29 mouse cellular contexts compared by ENCODE assay signal in genomic region chr1:93741987-93742386, GRCm38 (mm10). TPM values are rescaled to one million over a fixed set of nuclear protein-coding genes. Genes with fewer than 3 reads are reported as not detected.
DNase-seq lines count a peak whose midpoint lies in the region; ATAC-seq and TF ChIP-seq lines count a peak whose summit lies in the region.
"Had no signal": no experiment of that assay in that cellular context is flagged by ENCODE, and none has a peak within 500 bp of the region (broad histone marks: within the 10 kb centered on the region; RNA-seq: fewer than 3 reads in every experiment).

No protein-coding gene starts in this region.

- peak overlapping the region; percentile 54 for H3K4me2 ChIP-seq in heart, embryonic 13.5 days
- peak overlapping the region; percentile 15; the same call in 1 of the 2 replicates for H3K4me2 ChIP-seq in liver, embryonic 16.5 days (ENCODE audit: low read depth, low read length)
- H3K4me2 ChIP-seq: embryonic facial prominence, embryonic 13.5 days; hindbrain, embryonic 13.5 days; midbrain, embryonic 11.5 days; stomach, embryonic 15.5 days had no signal

- peaks cover 46% of the 10 kb centered on the region for H3K4me1 ChIP-seq in heart, embryonic 13.5 days
- H3K4me1 ChIP-seq in G1E (ENCODE audit: insufficient read depth, low read depth, low read length), result peaks cover 38% of the 10 kb centered on the region
- H3K4me1 ChIP-seq in liver, embryonic 16.5 days (ENCODE audit: control insufficient read depth, low read depth, low read length), result peaks cover 13% of the 10 kb centered on the region
- H3K4me1 ChIP-seq: embryonic facial prominence, embryonic 13.5 days; hindbrain, embryonic 13.5 days; limb, embryonic 10.5 days; stomach, embryonic 15.5 days had no signal

- H3K4me3 ChIP-seq in heart, embryonic 13.5 days, result no peak overlapping the region
- peak overlapping the region; percentile 14; the same call in 1 of the 2 replicates for H3K4me3 ChIP-seq in G1E (ENCODE audit: low read depth, low read length)
- no peak overlapping the region for H3K4me3 ChIP-seq in liver, embryonic 16.5 days (ENCODE audit: low read depth, low read length)
- H3K4me3 ChIP-seq: embryonic facial prominence, embryonic 13.5 days; erythroblast, embryonic 14.5 days; hindbrain, embryonic 13.5 days; left cerebral cortex, adult 2 months; limb, embryonic 10.5 days; stomach, embryonic 15.5 days had no signal

- H3K27ac ChIP-seq in heart, embryonic 13.5 days (replicated peaks), result peak overlapping the region; percentile 70
- no peak overlapping the region for H3K27ac ChIP-seq in liver, embryonic 16.5 days (ENCODE audit: low read length)
- H3K27ac ChIP-seq: embryonic facial prominence, embryonic 13.5 days; hindbrain, embryonic 13.5 days; left cerebral cortex, adult 2 months; limb, embryonic 10.5 days; macrophage; stomach, embryonic 15.5 days had no signal

- 0 out of 2 replicates have a peak, but pooled peaks cover 17% of the 10 kb centered on the region for H3K36me3 ChIP-seq in heart, embryonic 13.5 days
- H3K36me3 ChIP-seq in G1E (replicated peaks), result peaks cover 50% of the 10 kb centered on the region
- no peaks in the 10 kb centered on the region for H3K36me3 ChIP-seq in liver, embryonic 16.5 days (ENCODE audit: control insufficient read depth, insufficient read depth)
- H3K36me3 ChIP-seq: hindbrain, embryonic 13.5 days; stomach, embryonic 15.5 days had no signal

- no peaks in the 10 kb centered on the region for H3K27me3 ChIP-seq in heart, embryonic 13.5 days (replicated peaks)
- H3K27me3 ChIP-seq in G1E (ENCODE audit: insufficient read depth, low read length), result no peaks in the 10 kb centered on the region
- H3K27me3 ChIP-seq in liver, embryonic 16.5 days (ENCODE audit: control insufficient read depth, insufficient read depth, low read depth, low read length), result no peaks in the 10 kb centered on the region
- H3K27me3 ChIP-seq: embryonic facial prominence, embryonic 13.5 days; hindbrain, embryonic 13.5 days; stomach, embryonic 15.5 days had no signal

- intact Hi-C loops in left cerebral cortex, postnatal 14 days (cut with DNase I), result no loop called here
- intact Hi-C loops in left cerebral cortex, postnatal 36 days (cut with DNase I), result no loop called here

- WGBS in heart, embryonic 13.5 days, result 8% methylated on average over 4 of the region's 4 CpGs
- 27% methylated on average over 4 of the region's 4 CpGs for WGBS in liver, embryonic 16.5 days (ENCODE audit: insufficient replicate concordance)

- H3K9ac ChIP-seq in heart, embryonic 13.5 days, result peak overlapping the region; percentile 28; the same call in 1 of the 2 replicates
- H3K9ac ChIP-seq in liver, embryonic 16.5 days (ENCODE audit: low read depth, low read length), result no peak overlapping the region
- H3K9ac ChIP-seq: embryonic facial prominence, embryonic 13.5 days; hindbrain, embryonic 13.5 days; stomach, embryonic 15.5 days had no signal

- TF ChIP-seq CTCF in G1E (IDR thresholded peaks at IDR 0.05; ENCODE audit: low read depth, low read length), result no peak

- no peak for DNase-seq in heart, postnatal 4 days
- peak; percentile 79 for DNase-seq in G1E (ENCODE audit: low spot score)
- peak; percentile 60 for DNase-seq in liver
- no peak for DNase-seq in left cerebral cortex, postnatal 14 days (ENCODE audit: low spot score in 2 of 2)
- DNase-seq in left cerebral cortex, postnatal 36 days (ENCODE audit: low spot score in 2 of 2), result no peak
- DNase-seq: adrenal gland, adult 8-10 months; cerebellum, adult 18-20 months; cerebellum, postnatal 14 days; embryo, embryonic 11 days; gastrocnemius, postnatal 14 days; heart, adult 11 months; kidney, adult 8-10 months; kidney, postnatal 10 days; right cerebral cortex, adult 18-20 months; thymus, postnatal 25 days had no signal

- no peaks in the 10 kb centered on the region for H3K9me3 ChIP-seq in heart, embryonic 13.5 days
- no peaks in the 10 kb centered on the region for H3K9me3 ChIP-seq in G1E (replicated peaks)
- H3K9me3 ChIP-seq in liver, embryonic 16.5 days (replicated peaks; ENCODE audit: control insufficient read depth, low read length), result no peaks in the 10 kb centered on the region
- H3K9me3 ChIP-seq: limb, embryonic 10.5 days; stomach, embryonic 15.5 days had no signal

- ATAC-seq in heart, embryonic 13.5 days (ENCODE audit: extremely low read depth, insufficient number of reproducible peaks, low FRiP score, low TSS enrichment), result no peak
- peak; percentile 93 for ATAC-seq in G1E (ENCODE audit: extremely low read depth, insufficient number of reproducible peaks, low FRiP score, poor library complexity, severe bottlenecking)
- ATAC-seq in liver, embryonic 16.5 days (ENCODE audit: low read depth), result peak; percentile 72
- ATAC-seq: activated CD4-positive, CD25-positive, alpha-beta regulatory T cell, adult 4 months; forebrain, embryonic 14.5 days; inflammation-experienced regulatory T-cells, adult 6 months; lung, postnatal 0 days had no signal

RNA-seq across cellular contexts. Expression of gene Atg4b, which starts 9.3 kb away (rescaled TPM):
- polyA plus RNA-seq in heart, embryonic 13.5 days (2015; fragmentation: Nextera tagmentation; extraction: Ambion mirVana), result 51.0 and 58.6 TPM in 2 replicates
- total RNA-seq in heart, postnatal 4 days (2021), result 10 to 100 TPM; 48.0 to 51.4 TPM
- 78.9 and 82.2 TPM in 2 replicates for total RNA-seq in G1E (2014; fragmentation: Nextera tagmentation)
- total RNA-seq in G1E (2017), result 82.0 and 91.0 TPM in 2 replicates
- 4.4 and 6.9 TPM in 2 replicates for polyA plus RNA-seq in G1E (2012)
- 60.2 and 63.0 TPM in 2 replicates for polyA plus RNA-seq in liver, embryonic 16.5 days (2015; fragmentation: Nextera tagmentation; extraction: Ambion mirVana)
- 10 to 100 TPM; 68.3 to 76.7 TPM for total RNA-seq in left cerebral cortex, postnatal 14 days (2021)
- 10 to 100 TPM; 75.4 to 88.1 TPM for total RNA-seq in left cerebral cortex, postnatal 36 days (2021)

RNA-seq across cellular contexts. Expression of gene Thap4, which starts 12.7 kb away (rescaled TPM):
- 50.8 and 54.4 TPM in 2 replicates for polyA plus RNA-seq in heart, embryonic 13.5 days (2015; fragmentation: Nextera tagmentation; extraction: Ambion mirVana)
- 10 to 100 TPM; 68.7 to 72.6 TPM for total RNA-seq in heart, postnatal 4 days (2021)
- total RNA-seq in G1E (2014; fragmentation: Nextera tagmentation) (30.3 and 39.4 TPM in 2 replicates), G1E (2017) (27.9 and 31.2 TPM in 2 replicates)
- polyA plus RNA-seq in G1E (2012), result 60.1 and 71.1 TPM in 2 replicates
- polyA plus RNA-seq in liver, embryonic 16.5 days (2015; fragmentation: Nextera tagmentation; extraction: Ambion mirVana), result 10.6 and 11.9 TPM in 2 replicates
- total RNA-seq in left cerebral cortex, postnatal 14 days (2021), result 10 to 100 TPM; 31.2 to 34.2 TPM
- 10 to 100 TPM; 36.0 to 39.0 TPM for total RNA-seq in left cerebral cortex, postnatal 36 days (2021)

RNA-seq across cellular contexts. Expression of gene Bok, which starts 56.5 kb away (rescaled TPM):
- polyA plus RNA-seq in heart, embryonic 13.5 days (2015; fragmentation: Nextera tagmentation; extraction: Ambion mirVana), result 40.2 and 51.6 TPM in 2 replicates
- 10 to 100 TPM; 16.6 to 16.9 TPM for total RNA-seq in heart, postnatal 4 days (2021)
- total RNA-seq in G1E (2014; fragmentation: Nextera tagmentation), result not detected in 2 replicates
- total RNA-seq in G1E (2017), result 0.41 TPM in 1 of 2 replicates, not detected in the other
- not detected in 2 replicates for polyA plus RNA-seq in G1E (2012)
- 4.2 and 5.3 TPM in 2 replicates for polyA plus RNA-seq in liver, embryonic 16.5 days (2015; fragmentation: Nextera tagmentation; extraction: Ambion mirVana)
- 10 to 100 TPM; 19.1 to 20.5 TPM for total RNA-seq in left cerebral cortex, postnatal 14 days (2021)
- 10 to 100 TPM; 28.3 to 33.2 TPM for total RNA-seq in left cerebral cortex, postnatal 36 days (2021)
- polyA plus RNA-seq: activated CD4-positive, CD25-positive, alpha-beta regulatory T cell, adult 4 months; erythroblast, embryonic 14.5 days; inflammation-experienced regulatory T-cells, adult 6 months; macrophage had no signal

RNA-seq across cellular contexts. Expression of gene Dtymk, which starts 59.7 kb away (rescaled TPM):
- 154 and 178 TPM in 2 replicates for polyA plus RNA-seq in heart, embryonic 13.5 days (2015; fragmentation: Nextera tagmentation; extraction: Ambion mirVana)
- 10 to 100 TPM; 78.1 to 79.7 TPM for total RNA-seq in heart, postnatal 4 days (2021)
- total RNA-seq in G1E (2014; fragmentation: Nextera tagmentation), result 291 and 319 TPM in 2 replicates
- 414 and 485 TPM in 2 replicates for total RNA-seq in G1E (2017)
- polyA plus RNA-seq in G1E (2012), result 129 and 148 TPM in 2 replicates
- 95.9 and 110 TPM in 2 replicates for polyA plus RNA-seq in liver, embryonic 16.5 days (2015; fragmentation: Nextera tagmentation; extraction: Ambion mirVana)
- total RNA-seq in left cerebral cortex, postnatal 14 days (2021), result 10 to 100 TPM; 58.6 to 61.5 TPM
- total RNA-seq in left cerebral cortex, postnatal 36 days (2021), result 10 to 100 TPM; 47.7 to 50.3 TPM

Comparison
In these comparisons a context has a peak if more than half of its experiments do, and no peak if none do; other contexts are left out.
1. DNase-seq: peak in G1E (single experiment) and liver (single experiment); none in heart, postnatal 4 days (single experiment), left cerebral cortex, postnatal 14 days (0 of 2) and left cerebral cortex, postnatal 36 days (0 of 2).
2. RNA of gene Bok, which starts 56.5 kb away (total RNA-seq): 28.3 to 33.2 TPM in left cerebral cortex, postnatal 36 days, 19.1 to 20.5 TPM in left cerebral cortex, postnatal 14 days and 16.6 to 16.9 TPM in heart, postnatal 4 days; 0.41 TPM in G1E; every median in the first group is over 10 times any median in the second.